Mouse (Mus musculus) left cerebral cortex, postnatal 25 days (tissue): ENCODE measurements at regions not wholly inside any gene's neighbourhood (a gene's known extent, or its start where the extent isn't known, plus 50 kb on each side); places are given as distances from the start of the nearest gene placed in this dataset.

Experiments
- DNase-seq, 2 experiments: peaks; one replicate each; pipeline ENCODE4 v3.0.0; 2022; ENCODE audit warnings: low spot score in 2 of 2, mixed read lengths in 1 of 2
- intact Hi-C: fragments of 180-260 bp; cut with DNase I; formaldehyde crosslinking; loops from one replicate; pipeline ENCODE4 v1.15.1; 2025

DNA sequence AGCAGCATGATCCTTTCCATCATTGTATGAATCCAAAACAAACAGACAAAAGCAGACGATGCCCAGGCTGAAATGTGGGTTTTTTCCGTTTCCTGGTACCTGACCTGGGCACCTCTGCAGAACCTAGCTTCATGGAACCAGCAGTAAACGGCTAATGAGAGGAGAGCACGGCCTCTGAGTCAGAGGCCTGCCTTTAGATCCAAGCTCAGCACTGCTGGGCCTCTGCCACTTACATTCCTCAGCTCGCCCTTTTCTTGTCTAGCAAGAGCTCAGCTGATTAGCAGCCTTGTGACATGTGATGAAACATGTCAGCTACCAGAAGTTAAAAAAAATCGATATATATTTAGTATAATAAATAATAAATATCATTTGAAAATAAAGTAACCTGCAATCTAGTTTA, 91.2 kb upstream of the Dhrs4 start:
- intact Hi-C loops, result no loop called here
- DNase-seq, result no peak

DNA sequence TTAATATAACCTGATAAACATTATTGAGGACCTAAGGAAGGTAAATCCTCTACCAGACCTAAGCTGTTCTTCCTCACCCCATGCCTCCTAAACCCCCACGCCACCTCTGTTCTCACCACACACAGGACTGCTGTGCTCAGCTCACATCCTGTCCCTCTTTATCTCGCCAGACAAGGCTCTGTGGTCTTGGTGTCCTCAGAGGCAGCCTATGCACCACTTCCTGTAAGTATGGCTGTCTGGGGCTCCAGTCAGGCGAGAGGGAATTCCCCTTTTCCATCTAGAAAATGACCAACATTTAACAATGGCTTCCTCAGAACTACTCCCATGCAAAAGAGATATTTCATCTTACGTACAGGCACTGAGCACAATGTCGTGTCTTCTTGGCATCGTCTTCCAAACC, 86.2 kb upstream of the Dhrs4 start:
- DNase-seq, result no peak
- intact Hi-C loops, result no loop called here

DNA sequence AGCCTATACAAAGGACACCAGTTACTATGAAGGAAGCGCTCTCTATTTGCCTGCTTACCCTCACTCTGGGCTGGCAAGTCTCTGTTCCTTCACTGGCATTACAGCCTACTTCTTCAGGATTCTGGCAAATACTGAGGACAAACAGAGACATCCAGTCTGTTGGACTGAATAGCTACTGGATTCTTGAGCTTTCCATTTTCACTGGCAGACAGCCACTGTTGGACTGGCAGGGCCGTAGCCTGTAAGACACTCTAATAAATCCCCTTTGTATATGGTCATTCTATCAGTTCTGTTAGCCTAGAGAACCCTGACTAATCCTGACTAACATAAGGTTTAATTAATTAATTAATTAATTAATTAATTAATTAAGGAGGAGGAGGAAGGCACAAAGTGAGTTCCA, 72.4 kb upstream of the Dhrs4 start:
- intact Hi-C loops, result no loop called here
- no peak for DNase-seq
